Mouse (Mus musculus) testis, adult 2 months (tissue): ENCODE data around the gene Arhgap19. TPM values are rescaled to one million over a fixed set of nuclear protein-coding genes. Genes with fewer than 3 reads are reported as not detected.

Experiments used
- H3K27ac ChIP-seq: fragments of 200-500 bp; 2 replicates; pipeline ENCODE4 v1.5.1; 2012; ENCODE audit warnings: low read depth, low read length; ENCODE audit not compliant: control insufficient read depth, insufficient read depth
- H3K27me3 ChIP-seq: fragments of 200-500 bp; 2 replicates; pipeline ENCODE4 v1.6.1; 2012; ENCODE audit warnings: mild to moderate bottlenecking, low read length, moderate library complexity; ENCODE audit not compliant: control insufficient read depth, insufficient read depth
- H3K36me3 ChIP-seq: fragments of 200-500 bp; 2 replicates; pipeline ENCODE4 v1.6.1; 2012; ENCODE audit warnings: mild to moderate bottlenecking, low read length; ENCODE audit not compliant: control insufficient read depth, insufficient read depth
- H3K4me1 ChIP-seq: fragments of 200-500 bp; 2 replicates; pipeline ENCODE4 v1.6.1; 2012; ENCODE audit warnings: low read length; ENCODE audit not compliant: control insufficient read depth, insufficient read depth
- H3K4me3 ChIP-seq: fragments of 200-500 bp; 2 replicates; pipeline ENCODE4 v1.5.1; 2012; ENCODE audit warnings: low read depth, mild to moderate bottlenecking, low read length, moderate library complexity, mixed read lengths; ENCODE audit not compliant: control insufficient read depth
- CTCF ChIP-seq: fragments of 200-500 bp; IDR thresholded peaks from 2 replicates; pipeline ENCODE4 v1.5.1; 2012; ENCODE audit warnings: low read depth, mild to moderate bottlenecking, inconsistent platforms, low read length, moderate library complexity; ENCODE audit not compliant: control insufficient read depth, insufficient read depth, insufficient replicate concordance
- POLR2A ChIP-seq: fragments of 200-500 bp; IDR thresholded peaks from 2 replicates; pipeline ENCODE4 v1.6.1; 2012; ENCODE audit warnings: low read depth, mild to moderate bottlenecking, inconsistent platforms, low read length, moderate library complexity; ENCODE audit not compliant: control insufficient read depth
- polyA plus RNA-seq: library from polyadenylated mRNA; depleted of rRNA; stranded (reverse); fragments of >200 nt; gene quantifications from 2 replicates; pipeline ENCODE4 v1.2.3, GENCODE M21; 2012

Arhgap19 gene
- polyA plus RNA-seq, 1 experiment: 39.1 TPM

- TF ChIP-seq CTCF (no peak), POLR2A (no peak)
- Histone ChIP-seq H3K4me3 (peak overlapping the region; percentile 97), H3K36me3 (no peaks in the 10 kb centered on the region), H3K4me1 (peaks cover 16% of the 10 kb centered on the region), H3K27ac (peak overlapping the region; percentile 18), H3K27me3 (peaks cover 9% of the 10 kb centered on the region; the same call in 1 of the 2 replicates)
Measured at GRCm38 (mm10) chr19:41830106-41831031, 28.5 kb upstream of the Arhgap19 start.

- peaks cover 16% of the 10 kb centered on the region for H3K4me1 ChIP-seq
- TF ChIP-seq POLR2A (peak; percentile 51; the same call in 1 of the 2 replicates), CTCF (no peak)
- H3K36me3 ChIP-seq: no peaks in the 10 kb centered on the region
- H3K27ac ChIP-seq: peak within 1 kb of the TSS; percentile 86
- H3K4me3 ChIP-seq: peak within 1 kb of the TSS; percentile 97
- H3K27me3 ChIP-seq: peaks cover 9% of the 10 kb centered on the region; the same call in 1 of the 2 replicates
Measured at GRCm38 (mm10) chr19:41829381-41830105, 27.7 kb upstream of the Arhgap19 start, which contains the start of gene Frat1. Gene Frat1 (plus strand): TSS chr19:41829970.

- H3K27ac ChIP-seq: no peak overlapping the region
Measured at GRCm38 (mm10) chr19:41828941-41829340, 27.1 kb upstream of the Arhgap19 start.

GRCm38 (mm10) chr19:41826529-41826928 lies 24.7 kb upstream of the Arhgap19 start:
- no peak for TF ChIP-seq POLR2A
- no peak for TF ChIP-seq CTCF
- Histone ChIP-seq H3K27ac (no peak overlapping the region), H3K4me3 (no peak overlapping the region), H3K36me3 (no peaks in the 10 kb centered on the region), H3K27me3 (peaks cover 9% of the 10 kb centered on the region; the same call in 1 of the 2 replicates), H3K4me1 (peaks cover 15% of the 10 kb centered on the region)

More at GRCm38 (mm10) chr19:41828941-41829340, 27.1 kb upstream of the Arhgap19 start:
- Histone ChIP-seq H3K27me3 (peaks cover 9% of the 10 kb centered on the region; the same call in 1 of the 2 replicates), H3K36me3 (no peaks in the 10 kb centered on the region), H3K4me1 (peaks cover 16% of the 10 kb centered on the region), H3K4me3 (peak overlapping the region; percentile 97)
- TF ChIP-seq POLR2A (no peak), CTCF (no peak)

GRCm38 (mm10) chr19:41824950-41825349 lies 23.1 kb upstream of the Arhgap19 start:
- Histone ChIP-seq H3K27ac (no peak overlapping the region), H3K36me3 (no peaks in the 10 kb centered on the region), H3K4me1 (peaks cover 4% of the 10 kb centered on the region), H3K4me3 (no peak overlapping the region), H3K27me3 (no peaks in the 10 kb centered on the region)
- TF ChIP-seq POLR2A (no peak), CTCF (no peak)

- TF ChIP-seq CTCF (no peak), POLR2A (no peak)
- no peaks in the 10 kb centered on the region for H3K4me1 ChIP-seq
- H3K4me3 ChIP-seq: no peak overlapping the region
- no peaks in the 10 kb centered on the region for H3K36me3 ChIP-seq
- H3K27me3 ChIP-seq: no peaks in the 10 kb centered on the region
- H3K27ac ChIP-seq: no peak overlapping the region
Measured at GRCm38 (mm10) chr19:41822589-41822988, 20.7 kb upstream of the Arhgap19 start.

- H3K4me3 ChIP-seq: no peak overlapping the region
- no peak overlapping the region for H3K27ac ChIP-seq
- no peaks in the 10 kb centered on the region for H3K36me3 ChIP-seq
- TF ChIP-seq CTCF: no peak
- no peak for TF ChIP-seq POLR2A
- H3K27me3 ChIP-seq: no peaks in the 10 kb centered on the region
- H3K4me1 ChIP-seq: no peaks in the 10 kb centered on the region; the same call in 1 of the 2 replicates
Measured at GRCm38 (mm10) chr19:41821436-41821835, 19.6 kb upstream of the Arhgap19 start.
